Mouse (Mus musculus) heart, embryonic 12.5 days (tissue): ENCODE measurements at regions not wholly inside any gene's neighbourhood (a gene's known extent, or its start where the extent isn't known, plus 50 kb on each side); places are given as distances from the start of the nearest gene placed in this dataset.

Experiments
- ATAC-seq: fragments of 200-750 bp; cut with Nextera tagmentation; 2 replicates; pipeline ENCODE4 v1.8.0; 2017; ENCODE audit warnings: moderate TSS enrichment, moderate library complexity; ENCODE audit not compliant: insufficient number of reproducible peaks, low FRiP score
- H3K27ac ChIP-seq: fragments of 300-500 bp; sonication (generic); 2 replicates; pipeline ENCODE4 v1.5.1; 2016; ENCODE audit warnings: mild to moderate bottlenecking, moderate library complexity; ENCODE audit not compliant: poor library complexity, severe bottlenecking
- H3K27me3 ChIP-seq: fragments of 300-500 bp; sonication (generic); replicated peaks from 2 replicates; pipeline ENCODE4 v1.6.1; 2016; ENCODE audit warnings: mild to moderate bottlenecking, moderate library complexity
- H3K36me3 ChIP-seq: fragments of 300-500 bp; sonication (generic); 2 replicates; pipeline ENCODE4 v1.6.1; 2016; ENCODE audit warnings: mild to moderate bottlenecking, moderate library complexity
- H3K4me1 ChIP-seq: fragments of 300-500 bp; sonication (generic); replicated peaks from 2 replicates; pipeline ENCODE4 v1.6.1; 2016; ENCODE audit warnings: mild to moderate bottlenecking
- H3K4me2 ChIP-seq: fragments of 300-500 bp; sonication (generic); 2 replicates; pipeline ENCODE4 v1.6.1; 2016; ENCODE audit warnings: mild to moderate bottlenecking, moderate library complexity
- H3K4me3 ChIP-seq: fragments of 300-500 bp; sonication (generic); 2 replicates; pipeline ENCODE4 v1.5.1; 2016; ENCODE audit warnings: mild to moderate bottlenecking
- H3K9ac ChIP-seq: fragments of 300-500 bp; sonication (generic); 2 replicates; pipeline ENCODE4 v1.6.1; 2016; ENCODE audit warnings: mild to moderate bottlenecking, moderate library complexity
- H3K9me3 ChIP-seq: fragments of 300-500 bp; sonication (generic); replicated peaks from 2 replicates; pipeline ENCODE4 v1.6.1; 2016; ENCODE audit warnings: mild to moderate bottlenecking, moderate library complexity
- WGBS: fragments of 180-500 bp; shearing (Covaris S2); methylation state at CpG from one replicate; pipeline ENCODE4 v1.1.7; 2016; 5-methylcytosine and 5-hydroxymethylcytosine counted together

DNA sequence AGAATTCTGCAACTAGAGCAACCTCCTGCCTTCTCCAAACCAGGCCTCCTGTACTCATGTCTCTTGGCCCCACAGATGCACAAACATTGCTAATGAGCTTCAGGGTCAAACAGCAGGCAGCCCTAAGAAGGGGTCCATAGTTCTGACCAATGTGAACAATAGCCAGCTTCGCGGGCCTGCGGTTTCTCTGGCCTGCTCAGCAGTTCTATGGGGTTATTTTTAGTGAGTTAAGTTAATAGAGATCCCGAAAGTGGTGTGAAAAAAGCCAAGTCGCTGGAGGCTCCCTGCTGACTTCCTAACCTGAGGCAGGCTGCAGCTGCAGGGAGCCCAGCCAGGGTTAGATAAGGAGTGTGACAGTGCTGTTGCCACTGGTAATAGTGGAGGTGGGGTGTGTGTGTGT is 106.6 kb downstream of the Pdcd6ip start:
- ATAC-seq: no peak

GRCm38 (mm10) chr9:113587260-113587659 is 120.8 kb downstream of the Pdcd6ip start:
- ATAC-seq: no peak
- WGBS: 53% methylated on average over 6 of the region's 6 CpGs

More for the DNA sequence above, 106.6 kb downstream of the Pdcd6ip start:
- Histone ChIP-seq H3K36me3 (no peaks in the 10 kb centered on the region), H3K4me3 (no peak overlapping the region), H3K27ac (no peak overlapping the region), H3K9me3 (no peaks in the 10 kb centered on the region), H3K4me2 (no peak overlapping the region), H3K9ac (no peak overlapping the region), H3K27me3 (no peaks in the 10 kb centered on the region), H3K4me1 (peaks cover 6% of the 10 kb centered on the region; the same call in 1 of the 2 replicates)
- 2% methylated on average over 5 of the region's 5 CpGs for WGBS

GRCm38 (mm10) chr9:113586477-113586876 is 121.6 kb downstream of the Pdcd6ip start:
- Histone ChIP-seq H3K27me3 (no peaks in the 10 kb centered on the region), H3K27ac (no peak overlapping the region)

More at GRCm38 (mm10) chr9:113587260-113587659, 120.8 kb downstream of the Pdcd6ip start:
- Histone ChIP-seq H3K9ac (no peak overlapping the region), H3K9me3 (no peaks in the 10 kb centered on the region), H3K4me1 (no peaks in the 10 kb centered on the region), H3K4me2 (no peak overlapping the region), H3K4me3 (no peak overlapping the region), H3K27ac (no peak overlapping the region), H3K36me3 (no peaks in the 10 kb centered on the region), H3K27me3 (no peaks in the 10 kb centered on the region)

GRCm38 (mm10) chr9:113578221-113578620 is 129.8 kb downstream of the Pdcd6ip start:
- no peaks in the 10 kb centered on the region for H3K9me3 ChIP-seq
- no peak overlapping the region for H3K27ac ChIP-seq
- H3K27me3 ChIP-seq: no peaks in the 10 kb centered on the region
- H3K4me3 ChIP-seq: no peak overlapping the region
- 78% methylated on average over 9 of the region's 9 CpGs for WGBS
- ATAC-seq: no peak
- H3K9ac ChIP-seq: no peak overlapping the region
- no peaks in the 10 kb centered on the region for H3K36me3 ChIP-seq
- no peaks in the 10 kb centered on the region for H3K4me1 ChIP-seq
- no peak overlapping the region for H3K4me2 ChIP-seq

More at GRCm38 (mm10) chr9:113586477-113586876, 121.6 kb downstream of the Pdcd6ip start:
- no peak overlapping the region for H3K4me2 ChIP-seq
- H3K9ac ChIP-seq: no peak overlapping the region
- WGBS: 88% methylated on average over 4 of the region's 4 CpGs
- H3K4me1 ChIP-seq: no peaks in the 10 kb centered on the region
- no peak overlapping the region for H3K4me3 ChIP-seq
- no peak for ATAC-seq
- no peaks in the 10 kb centered on the region for H3K9me3 ChIP-seq
- no peaks in the 10 kb centered on the region for H3K36me3 ChIP-seq

- H3K36me3 ChIP-seq: no peaks in the 10 kb centered on the region
- H3K4me2 ChIP-seq: no peak overlapping the region
- H3K4me1 ChIP-seq: 0 out of 2 replicates have a peak, but pooled peaks cover 7% of the 10 kb centered on the region
- no peaks in the 10 kb centered on the region for H3K27me3 ChIP-seq
- no peak overlapping the region for H3K4me3 ChIP-seq
- H3K9ac ChIP-seq: no peak overlapping the region
- no peaks in the 10 kb centered on the region for H3K9me3 ChIP-seq
- H3K27ac ChIP-seq: no peak overlapping the region
- WGBS: 48% methylated on average over 1 of the region's 1 CpGs
- ATAC-seq: no peak
Measured at GRCm38 (mm10) chr9:113568849-113569248, 139.2 kb downstream of the Pdcd6ip start.

DNA sequence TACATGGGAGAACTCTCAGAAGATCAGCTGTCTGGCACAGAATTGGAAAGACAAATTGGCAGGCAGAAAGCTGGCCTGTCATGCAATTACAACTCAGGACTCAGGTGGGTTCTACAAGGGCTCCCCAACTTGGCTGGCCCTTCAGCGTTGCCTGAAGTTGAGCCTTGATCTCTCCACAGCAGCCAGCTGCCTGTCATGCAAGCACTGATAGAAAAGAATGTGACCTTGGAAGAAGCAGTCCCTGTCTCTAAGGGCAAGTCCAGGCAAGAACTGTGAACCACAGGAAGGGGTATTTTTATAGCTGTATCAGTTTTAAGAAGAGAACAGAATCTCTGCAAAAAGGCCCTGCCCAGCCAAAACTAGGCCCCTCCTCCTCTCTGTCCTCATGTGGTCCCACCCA is 140.4 kb downstream of the Pdcd6ip start:
- ATAC-seq: no peak

GRCm38 (mm10) chr9:113566620-113567019 is 141.4 kb downstream of the Pdcd6ip start:
- 73% methylated on average over 3 of the region's 3 CpGs for WGBS
- Histone ChIP-seq H3K27ac (no peak overlapping the region), H3K4me3 (no peak overlapping the region), H3K36me3 (no peaks in the 10 kb centered on the region), H3K27me3 (no peaks in the 10 kb centered on the region), H3K9me3 (no peaks in the 10 kb centered on the region), H3K9ac (no peak overlapping the region), H3K4me2 (no peak overlapping the region), H3K4me1 (0 out of 2 replicates have a peak, but pooled peaks cover 7% of the 10 kb centered on the region)
- no peak for ATAC-seq

More for the DNA sequence above, 140.4 kb downstream of the Pdcd6ip start:
- no peaks in the 10 kb centered on the region for H3K36me3 ChIP-seq
- no peak overlapping the region for H3K9ac ChIP-seq
- 39% methylated on average over 1 of the region's 1 CpGs for WGBS
- no peaks in the 10 kb centered on the region for H3K9me3 ChIP-seq
- no peaks in the 10 kb centered on the region for H3K27me3 ChIP-seq
- 0 out of 2 replicates have a peak, but pooled peaks cover 7% of the 10 kb centered on the region for H3K4me1 ChIP-seq
- H3K27ac ChIP-seq: no peak overlapping the region
- H3K4me3 ChIP-seq: no peak overlapping the region
- H3K4me2 ChIP-seq: no peak overlapping the region

- H3K27me3 ChIP-seq: no peaks in the 10 kb centered on the region
Measured at GRCm38 (mm10) chr9:113553911-113554310, 154.1 kb downstream of the Pdcd6ip start.

GRCm38 (mm10) chr9:113547458-113547857 is 160.6 kb downstream of the Pdcd6ip start:
- H3K4me2 ChIP-seq: no peak overlapping the region
- ATAC-seq: no peak
- WGBS: 73% methylated on average over 3 of the region's 3 CpGs
- no peak overlapping the region for H3K9ac ChIP-seq
- H3K9me3 ChIP-seq: 0 out of 2 replicates have a peak, but pooled peaks cover 3% of the 10 kb centered on the region
- H3K4me1 ChIP-seq: no peaks in the 10 kb centered on the region
- no peak overlapping the region for H3K27ac ChIP-seq
- no peaks in the 10 kb centered on the region for H3K36me3 ChIP-seq
- no peak overlapping the region for H3K4me3 ChIP-seq
- H3K27me3 ChIP-seq: no peaks in the 10 kb centered on the region

More at GRCm38 (mm10) chr9:113553911-113554310, 154.1 kb downstream of the Pdcd6ip start:
- H3K36me3 ChIP-seq: no peaks in the 10 kb centered on the region
- H3K9ac ChIP-seq: no peak overlapping the region
- no peak overlapping the region for H3K4me3 ChIP-seq
- H3K27ac ChIP-seq: no peak overlapping the region
- H3K4me2 ChIP-seq: no peak overlapping the region
- no peaks in the 10 kb centered on the region for H3K9me3 ChIP-seq
- ATAC-seq: no peak
- WGBS: 83% methylated on average over 12 of the region's 12 CpGs
- no peaks in the 10 kb centered on the region for H3K4me1 ChIP-seq

- no peaks in the 10 kb centered on the region for H3K27me3 ChIP-seq
- no peak overlapping the region for H3K4me2 ChIP-seq
- no peaks in the 10 kb centered on the region for H3K36me3 ChIP-seq
- H3K4me1 ChIP-seq: no peaks in the 10 kb centered on the region
- WGBS: 74% methylated on average over 2 of the region's 2 CpGs
- H3K27ac ChIP-seq: no peak overlapping the region
- no peak overlapping the region for H3K4me3 ChIP-seq
- ATAC-seq: no peak
- peaks cover 8% of the 10 kb centered on the region; the same call in 1 of the 2 replicates for H3K9me3 ChIP-seq
- H3K9ac ChIP-seq: no peak overlapping the region
Measured at GRCm38 (mm10) chr9:113528586-113528985, 179.5 kb downstream of the Pdcd6ip start.

GRCm38 (mm10) chr9:113524307-113524706 is 183.8 kb downstream of the Pdcd6ip start:
- Histone ChIP-seq H3K4me1 (no peaks in the 10 kb centered on the region), H3K27ac (no peak overlapping the region), H3K4me2 (no peak overlapping the region), H3K4me3 (no peak overlapping the region), H3K9me3 (peaks cover 8% of the 10 kb centered on the region; the same call in 1 of the 2 replicates), H3K9ac (no peak overlapping the region), H3K36me3 (no peaks in the 10 kb centered on the region), H3K27me3 (no peaks in the 10 kb centered on the region)
- ATAC-seq: no peak
- WGBS: 66% methylated on average over 3 of the region's 3 CpGs

DNA sequence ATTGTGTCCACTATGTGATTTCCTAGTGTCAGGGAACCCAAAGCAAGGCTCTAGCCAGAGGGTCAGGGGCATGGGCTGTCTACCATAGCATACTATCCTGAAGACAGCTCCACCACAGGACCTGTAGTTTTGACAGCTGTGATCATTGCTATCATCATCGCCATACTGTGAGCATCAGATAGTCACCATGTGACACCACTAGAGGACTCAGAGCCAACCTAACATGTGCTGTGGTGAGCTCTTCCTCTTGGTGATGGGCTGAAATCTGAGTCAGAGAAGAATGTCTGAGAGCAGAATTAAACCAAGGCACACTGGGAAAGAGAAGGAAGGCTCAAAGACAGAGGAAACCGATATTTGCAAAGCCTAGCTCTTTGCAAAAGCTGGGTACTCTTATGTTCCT is 184.9 kb downstream of the Pdcd6ip start:
- ATAC-seq: no peak
- WGBS: 79% methylated on average over 2 of the region's 2 CpGs

More for the DNA sequence above, 184.9 kb downstream of the Pdcd6ip start:
- no peaks in the 10 kb centered on the region for H3K4me1 ChIP-seq
- H3K9me3 ChIP-seq: peaks cover 8% of the 10 kb centered on the region; the same call in 1 of the 2 replicates
- H3K27me3 ChIP-seq: no peaks in the 10 kb centered on the region
- no peak overlapping the region for H3K4me2 ChIP-seq
- H3K36me3 ChIP-seq: no peaks in the 10 kb centered on the region
- no peak overlapping the region for H3K9ac ChIP-seq
- no peak overlapping the region for H3K27ac ChIP-seq
- no peak overlapping the region for H3K4me3 ChIP-seq
